12 mouse cellular contexts compared by ENCODE assay signal in the genomic region with DNA sequence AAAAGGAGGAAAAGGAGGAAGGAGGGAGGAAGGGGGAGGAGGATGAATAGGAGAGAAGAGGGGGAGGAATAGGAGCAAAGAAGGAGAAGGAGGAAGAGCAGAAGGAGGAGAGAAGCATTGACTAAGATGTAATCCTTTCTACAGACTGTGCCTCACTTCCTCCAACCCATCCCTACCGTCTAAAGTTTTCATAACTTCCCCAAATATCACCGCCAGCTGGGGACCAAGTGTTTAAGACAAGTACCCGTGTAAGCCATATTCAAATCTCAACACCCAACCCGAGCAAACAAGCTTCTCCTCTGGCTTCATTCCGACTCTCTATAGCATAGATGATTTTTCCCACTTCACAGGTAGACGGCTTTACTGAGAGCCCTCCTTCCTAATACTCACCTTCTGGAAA.
A peak's percentile ranks its signal among the peaks of the same experiment; 100 is the strongest.
DNase-seq lines count a peak whose midpoint lies in the region; ATAC-seq and TF ChIP-seq lines count a peak whose summit lies in the region.
"Had no signal": no experiment of that assay in that cellular context is flagged by ENCODE, and none has a peak within 500 bp of the region (broad histone marks: within the 10 kb centered on the region; RNA-seq: fewer than 3 reads in every experiment).

No protein-coding gene starts in this region.

- no peak for TF ChIP-seq POLR2A in bone marrow, adult 2 months (IDR thresholded peaks at IDR 0.05; ENCODE audit: borderline replicate concordance, control insufficient read depth, low read depth, low read length)

- 0 out of 2 replicates have a peak overlapping the region, but pooled peaks have one; percentile 21 for H3K27ac ChIP-seq in stomach, embryonic 16.5 days (ENCODE audit: low read length)
- no peak overlapping the region for H3K27ac ChIP-seq in stomach, postnatal 0 days (replicated peaks)
- H3K27ac ChIP-seq in bone marrow, adult 2 months (ENCODE audit: control insufficient read depth, insufficient read depth, low read depth, low read length, poor library complexity): peak overlapping the region; percentile 87
- peak overlapping the region; percentile 72 for H3K27ac ChIP-seq in liver, embryonic 15.5 days (replicated peaks)
- H3K27ac ChIP-seq: forebrain, embryonic 15.5 days had no signal

- ATAC-seq in stomach, embryonic 16.5 days (ENCODE audit: insufficient read depth, low FRiP score): no peak
- ATAC-seq in stomach, postnatal 0 days (ENCODE audit: low FRiP score, low TSS enrichment): no peak
- no peak for ATAC-seq in liver, embryonic 15.5 days (ENCODE audit: insufficient read depth)
- ATAC-seq: forebrain, embryonic 15.5 days had no signal

- DNase-seq in stomach, postnatal 0 days (ENCODE audit: low spot score): no peak
- peak; percentile 75 to 83 for DNase-seq in spleen, postnatal 36 days (ENCODE audit: low spot score in 2 of 2)
- no peak for DNase-seq in adrenal gland, adult 8-10 months
- no peak for DNase-seq in layer of hippocampus, postnatal 14 days (ENCODE audit: low spot score in 2 of 2)
- DNase-seq: adrenal gland, postnatal 10 days; embryo, embryonic 11 days; lung, adult 2 months had no signal

- no peaks in the 10 kb centered on the region for H3K9me3 ChIP-seq in stomach, embryonic 16.5 days (replicated peaks; ENCODE audit: control insufficient read depth, low read length)
- no peaks in the 10 kb centered on the region for H3K9me3 ChIP-seq in stomach, postnatal 0 days (ENCODE audit: control insufficient read depth, low read length)
- H3K9me3 ChIP-seq in liver, embryonic 15.5 days (replicated peaks): no peaks in the 10 kb centered on the region
- H3K9me3 ChIP-seq: forebrain, embryonic 15.5 days had no signal

- no peak overlapping the region for H3K4me2 ChIP-seq in stomach, embryonic 16.5 days (ENCODE audit: low read depth, low read length)
- no peak overlapping the region for H3K4me2 ChIP-seq in stomach, postnatal 0 days (replicated peaks; ENCODE audit: low read depth)
- H3K4me2 ChIP-seq in liver, embryonic 15.5 days: no peak overlapping the region
- H3K4me2 ChIP-seq: forebrain, embryonic 15.5 days; midbrain, embryonic 11.5 days had no signal

- H3K4me1 ChIP-seq in stomach, embryonic 16.5 days (ENCODE audit: control insufficient read depth, insufficient read depth, low read length): peaks cover 16% of the 10 kb centered on the region
- H3K4me1 ChIP-seq in stomach, postnatal 0 days (replicated peaks; ENCODE audit: control insufficient read depth, insufficient read depth): no peaks in the 10 kb centered on the region
- peaks cover 14% of the 10 kb centered on the region for H3K4me1 ChIP-seq in bone marrow, adult 2 months (ENCODE audit: control insufficient read depth, insufficient read depth, low read length)
- H3K4me1 ChIP-seq in liver, embryonic 15.5 days (replicated peaks): peaks cover 33% of the 10 kb centered on the region
- H3K4me1 ChIP-seq: forebrain, embryonic 15.5 days had no signal

- TF ChIP-seq CTCF in stomach, postnatal 0 days (IDR thresholded peaks at IDR 0.05; ENCODE audit: low read depth): no peak
- TF ChIP-seq CTCF in bone marrow, adult 2 months (IDR thresholded peaks at IDR 0.05; ENCODE audit: control insufficient read depth, insufficient read depth, low read length): no peak

- H3K27me3 ChIP-seq in stomach, embryonic 16.5 days (ENCODE audit: control insufficient read depth, insufficient read depth, low read length): no peaks in the 10 kb centered on the region
- H3K27me3 ChIP-seq in stomach, postnatal 0 days (ENCODE audit: control insufficient read depth, insufficient read depth, low read length): no peaks in the 10 kb centered on the region
- no peaks in the 10 kb centered on the region for H3K27me3 ChIP-seq in liver, embryonic 15.5 days
- H3K27me3 ChIP-seq: forebrain, embryonic 15.5 days had no signal

- no peak overlapping the region for H3K9ac ChIP-seq in stomach, embryonic 16.5 days (ENCODE audit: low read length)
- no peak overlapping the region for H3K9ac ChIP-seq in stomach, postnatal 0 days (ENCODE audit: low read length)
- H3K9ac ChIP-seq in liver, embryonic 15.5 days: no peak overlapping the region
- H3K9ac ChIP-seq: forebrain, embryonic 15.5 days had no signal

- H3K36me3 ChIP-seq in stomach, embryonic 16.5 days (ENCODE audit: control insufficient read depth, insufficient read depth, low read length): no peaks in the 10 kb centered on the region
- H3K36me3 ChIP-seq in stomach, postnatal 0 days (ENCODE audit: control insufficient read depth, insufficient read depth, low read length): no peaks in the 10 kb centered on the region
- no peaks in the 10 kb centered on the region for H3K36me3 ChIP-seq in liver, embryonic 15.5 days (replicated peaks)
- H3K36me3 ChIP-seq: forebrain, embryonic 15.5 days had no signal

- no peak for TF ChIP-seq EP300 in stomach, postnatal 0 days (optimal IDR thresholded peaks at IDR 0.05)

- 78% methylated on average over 6 of the region's 6 CpGs for WGBS in stomach, embryonic 16.5 days
- 85% methylated on average over 6 of the region's 6 CpGs for WGBS in stomach, postnatal 0 days
- WGBS in bone marrow, adult 2 months: 13% methylated on average over 6 of the region's 6 CpGs
- WGBS in liver, embryonic 15.5 days (ENCODE audit: insufficient replicate concordance): 43% methylated on average over 6 of the region's 6 CpGs

- no peak overlapping the region for H3K4me3 ChIP-seq in stomach, embryonic 16.5 days (replicated peaks; ENCODE audit: low read length)
- H3K4me3 ChIP-seq in stomach, postnatal 0 days (ENCODE audit: low read depth, low read length): no peak overlapping the region
- no peak overlapping the region for H3K4me3 ChIP-seq in bone marrow, adult 2 months (replicated peaks; ENCODE audit: control insufficient read depth, low read depth, low read length)
- H3K4me3 ChIP-seq in liver, embryonic 15.5 days (replicated peaks): no peak overlapping the region
- H3K4me3 ChIP-seq: forebrain, embryonic 15.5 days had no signal

Comparison
In these comparisons a context has a peak if more than half of its experiments do, and no peak if none do; other contexts are left out.
1. DNase-seq: peak in spleen, postnatal 36 days (2 of 2); none in stomach, postnatal 0 days (single experiment), adrenal gland, adult 8-10 months (single experiment) and layer of hippocampus, postnatal 14 days (0 of 2).